Mouse (Mus musculus) heart, embryonic 16.5 days (tissue): Measurements from ENCODE around the gene Zfp398. TPM values are rescaled to one million over a fixed set of nuclear protein-coding genes. Genes with fewer than 3 reads are reported as not detected.
A peak's percentile ranks its signal among the peaks of the same experiment; 100 is the strongest.

Experiments
- ATAC-seq: fragments of 200-750 bp; cut with Nextera tagmentation; replicated peaks from 2 replicates; pipeline ENCODE4 v1.8.0; 2017; ENCODE audit warnings: moderate number of reproducible peaks; ENCODE audit not compliant: insufficient read depth, low FRiP score; ENCODE audit errors: extremely low read depth
- H3K27ac ChIP-seq: fragments of 300-500 bp; sonication (generic); 2 replicates; pipeline ENCODE4 v1.5.1; 2014; ENCODE audit warnings: mild to moderate bottlenecking, low read length, control low read depth, moderate library complexity
- H3K27me3 ChIP-seq: fragments of 300-500 bp; sonication (generic); 2 replicates; pipeline ENCODE4 v1.6.1; 2014; ENCODE audit warnings: low read length, mixed read lengths; ENCODE audit not compliant: control insufficient read depth, insufficient read depth
- H3K36me3 ChIP-seq: fragments of 300-500 bp; sonication (generic); 2 replicates; pipeline ENCODE4 v1.6.1; 2014; ENCODE audit not compliant: control insufficient read depth, insufficient read depth
- H3K4me1 ChIP-seq: fragments of 300-500 bp; sonication (generic); 2 replicates; pipeline ENCODE4 v1.6.1; 2014; ENCODE audit warnings: low read length, mixed read lengths; ENCODE audit not compliant: control insufficient read depth, insufficient read depth
- H3K4me2 ChIP-seq: fragments of 300-500 bp; sonication (generic); 2 replicates; pipeline ENCODE4 v1.6.1; 2014; ENCODE audit warnings: low read depth, mild to moderate bottlenecking, control low read depth, low read length
- H3K4me3 ChIP-seq: fragments of 300-500 bp; sonication (generic); 2 replicates; pipeline ENCODE4 v1.5.1; 2014; ENCODE audit warnings: mild to moderate bottlenecking, control low read depth, low read length
- H3K9ac ChIP-seq: fragments of 300-500 bp; sonication (generic); 2 replicates; pipeline ENCODE4 v1.6.1; 2014; ENCODE audit warnings: low read length, control low read depth
- H3K9me3 ChIP-seq: fragments of 300-500 bp; sonication (generic); replicated peaks from 2 replicates; pipeline ENCODE4 v1.6.1; 2016; ENCODE audit warnings: low read length; ENCODE audit not compliant: control insufficient read depth
- WGBS: fragments of 180-500 bp; shearing (Covaris S2); extraction: QIAGEN DNeasy Blood & Tissue Kit; methylation state at CpG from one replicate; pipeline ENCODE4 v1.1.7; 2014; 5-methylcytosine and 5-hydroxymethylcytosine counted together
- microRNA counts: library from miRNA; unstranded; fragments of <30 nt; microRNA quantifications from one replicate; lab custom pipeline; 2016
- microRNA-seq: library from miRNA; unstranded; fragments of <30 nt; microRNA quantifications from one replicate; pipeline ENCODE4, GENCODE M21; 2017
- polyA plus RNA-seq: library from polyadenylated mRNA; unstranded; fragments of >200 nt; fragmentation: Nextera tagmentation; extraction: Ambion mirVana; gene quantifications from 2 replicates; pipeline ENCODE4 v1.2.1, GENCODE M21; 2015

The Zfp398 gene
- polyA plus RNA-seq, 1 experiment from 2014 or later, result 4.7 TPM

GRCm38 (mm10) chr6:47919646-47920446 is 84.4 kb downstream of the Zfp398 start:
- ATAC-seq, result no peak

GRCm38 (mm10) chr6:47920447-47921340 is 85.2 kb downstream of the Zfp398 start, which contains the start of gene Zfp212:
Zfp212 (plus strand) TSS chr6:47920476.
- 1% methylated on average over 61 of the region's 67 CpGs for WGBS
- Histone ChIP-seq H3K36me3 (no peaks in the 10 kb centered on the region), H3K4me1 (peaks cover 20% of the 10 kb centered on the region), H3K27ac (peak within 1 kb of the TSS; percentile 97), H3K27me3 (no peaks in the 10 kb centered on the region), H3K4me3 (peak within 1 kb of the TSS; percentile 83), H3K9me3 (no peaks in the 10 kb centered on the region), H3K9ac (peak within 1 kb of the TSS; percentile 95), H3K4me2 (peak within 1 kb of the TSS; percentile 74)
- ATAC-seq, result peak; percentile 95

More at GRCm38 (mm10) chr6:47919646-47920446, 84.4 kb downstream of the Zfp398 start:
- H3K4me1 ChIP-seq, result peaks cover 20% of the 10 kb centered on the region
- peak overlapping the region; percentile 97 for H3K27ac ChIP-seq
- no peaks in the 10 kb centered on the region for H3K36me3 ChIP-seq
- WGBS, result 25% methylated on average over 11 of the region's 11 CpGs
- peak overlapping the region; percentile 83 for H3K4me3 ChIP-seq
- H3K4me2 ChIP-seq, result peak overlapping the region; percentile 72
- peak overlapping the region; percentile 95 for H3K9ac ChIP-seq
- H3K9me3 ChIP-seq, result no peaks in the 10 kb centered on the region
- H3K27me3 ChIP-seq, result no peaks in the 10 kb centered on the region

MicroRNA genes within 50 kb of the gene (microRNA counts, 519-probe panel; counts per million panel counts)
- microRNA mmu-miR-704 (lab: Ali Mortazavi, UCI), result 487 counts per million, percentile 2 among the panel's probes with 10 or more counts

Small RNAs within 50 kb of the gene (microRNA-seq; reads per million reads assigned to microRNA genes)
- not detected for gene Mir704

Other genes starting within 250 kb of the Zfp398 start
- 48.1 and 59.5 TPM in 2 replicates for gene Ezh2, start 240.3 kb upstream of the Zfp398 start, polyA plus RNA-seq
- 139 and 153 TPM in 2 replicates for gene Pdia4, start 22.2 kb upstream of the Zfp398 start, polyA plus RNA-seq
- gene Zfp786, start 4.8 kb upstream of the Zfp398 start, polyA plus RNA-seq, result 1.5 and 1.7 TPM in 2 replicates
- gene Zfp282, start 41.5 kb downstream of the Zfp398 start, polyA plus RNA-seq, result 9.3 and 9.5 TPM in 2 replicates
- gene Zfp212, start 84.8 kb downstream of the Zfp398 start, polyA plus RNA-seq, result 10.3 and 10.9 TPM in 2 replicates
- gene Zfp956, start 117.7 kb downstream of the Zfp398 start, polyA plus RNA-seq, result 3.3 and 3.9 TPM in 2 replicates
- gene Zfp777, start 213.2 kb downstream of the Zfp398 start, polyA plus RNA-seq, result 2.6 and 2.7 TPM in 2 replicates